Mouse (Mus musculus) midbrain, embryonic 16.5 days (tissue): ENCODE measurements at regions not wholly inside any gene's neighbourhood (a gene's known extent, or its start where the extent isn't known, plus 50 kb on each side); places are given as distances from the start of the nearest gene placed in this dataset.
"Not testable (repeated sequence)": the region's sequence is repeated elsewhere in the genome, so short reads cannot be mapped to it uniquely, and the experiment has no call there.

ENCODE experiments used
- ATAC-seq: fragments of 200-750 bp; cut with Nextera tagmentation; 2 replicates; pipeline ENCODE4 v1.8.0; 2017; ENCODE audit warnings: moderate TSS enrichment
- H3K27ac ChIP-seq: fragments of 300-500 bp; sonication (generic); 2 replicates; pipeline ENCODE4 v1.5.1; 2014; ENCODE audit warnings: mild to moderate bottlenecking, low read length, mixed read lengths
- H3K27me3 ChIP-seq: fragments of 300-500 bp; sonication (generic); 2 replicates; pipeline ENCODE4 v1.6.1; 2014; ENCODE audit warnings: low read depth, low read length, mixed read lengths; ENCODE audit not compliant: control insufficient read depth, insufficient read depth
- H3K36me3 ChIP-seq: fragments of 300-500 bp; sonication (generic); 2 replicates; pipeline ENCODE4 v1.6.1; 2014; ENCODE audit warnings: mild to moderate bottlenecking, low read length, moderate library complexity, mixed read lengths; ENCODE audit not compliant: control insufficient read depth, insufficient read depth
- H3K4me1 ChIP-seq: fragments of 300-500 bp; sonication (generic); 2 replicates; pipeline ENCODE4 v1.6.1; 2014; ENCODE audit warnings: mild to moderate bottlenecking, low read length, mixed read lengths; ENCODE audit not compliant: control insufficient read depth, insufficient read depth
- H3K4me2 ChIP-seq: fragments of 300-500 bp; sonication (generic); 2 replicates; pipeline ENCODE4 v1.6.1; 2014; ENCODE audit warnings: mild to moderate bottlenecking, low read length, mixed read lengths
- H3K4me3 ChIP-seq: fragments of 300-500 bp; sonication (generic); 2 replicates; pipeline ENCODE4 v1.5.1; 2014; ENCODE audit warnings: low read depth, mild to moderate bottlenecking, low read length, moderate library complexity, mixed read lengths
- H3K9ac ChIP-seq: fragments of 300-500 bp; sonication (generic); 2 replicates; pipeline ENCODE4 v1.6.1; 2014; ENCODE audit warnings: low read depth, low read length, mixed read lengths
- H3K9me3 ChIP-seq: fragments of 300-500 bp; sonication (generic); replicated peaks from 2 replicates; pipeline ENCODE4 v1.6.1; 2014; ENCODE audit warnings: mild to moderate bottlenecking, low read length, mixed read lengths; ENCODE audit not compliant: control insufficient read depth, poor library complexity, severe bottlenecking
- WGBS: fragments of 180-500 bp; shearing (Covaris S2); extraction: QIAGEN DNeasy Blood & Tissue Kit; methylation state at CpG from one replicate; pipeline ENCODE4 v1.1.7; 2014; 5-methylcytosine and 5-hydroxymethylcytosine counted together

DNA sequence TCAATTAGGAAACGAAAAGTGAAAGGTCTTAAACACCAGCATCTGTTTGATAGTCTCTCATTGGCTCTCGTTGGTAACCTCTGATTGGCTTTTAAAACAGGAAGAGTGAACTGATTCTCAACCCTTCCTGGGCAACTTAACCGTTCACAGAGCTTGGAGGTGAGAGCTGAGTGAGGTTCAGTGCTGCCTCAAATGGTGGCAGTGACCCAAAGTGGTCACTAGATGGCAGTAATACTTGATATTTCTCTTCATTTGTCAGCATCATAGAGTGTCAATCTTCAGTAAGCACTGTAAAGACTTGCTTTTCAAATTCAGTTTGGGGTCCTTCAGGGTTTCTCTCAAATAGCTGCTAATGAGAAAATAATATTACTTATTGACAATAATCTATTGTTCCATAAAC is 321.8 kb upstream of the Gdi2 start:
- H3K27ac ChIP-seq, H3K36me3 ChIP-seq, H3K9ac ChIP-seq, H3K9me3 ChIP-seq, H3K27me3 ChIP-seq, H3K4me2 ChIP-seq, H3K4me3 ChIP-seq, H3K4me1 ChIP-seq: not testable (repeated sequence)
- WGBS: 51% methylated on average over 3 of the region's 3 CpGs
- ATAC-seq: 0 out of 2 replicates have a peak, but pooled peaks have one; percentile 80

DNA sequence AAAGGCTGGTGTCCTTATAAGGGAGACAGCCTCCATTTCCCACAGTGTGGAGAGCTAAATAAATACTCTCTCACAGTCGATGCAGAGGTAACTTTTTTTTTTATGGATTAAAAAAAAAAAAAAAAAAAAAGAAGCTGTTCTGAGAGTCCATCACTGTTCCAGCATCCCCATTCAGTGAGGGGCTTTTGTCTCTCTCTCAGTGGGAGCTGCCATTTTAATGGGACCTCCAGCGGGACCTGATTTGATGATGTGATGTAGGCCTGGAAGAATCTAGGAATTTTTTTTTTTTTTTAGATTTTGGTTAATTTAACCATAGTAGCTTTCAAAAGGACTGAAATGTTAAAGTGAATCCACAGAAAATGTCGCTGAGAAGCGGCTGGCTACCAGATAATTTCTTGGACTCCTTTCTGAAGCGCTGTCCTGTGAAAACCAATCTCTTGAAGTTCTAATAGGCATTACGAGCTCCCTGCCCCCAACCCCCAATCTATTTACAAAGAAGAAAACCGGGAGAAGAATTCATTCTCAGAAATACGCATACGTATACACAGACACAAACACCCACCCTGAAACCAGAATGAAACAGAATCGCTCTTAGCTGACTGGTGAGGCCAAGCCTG is 316.8 kb upstream of the Gdi2 start:
- H3K9me3 ChIP-seq, ATAC-seq, H3K4me3 ChIP-seq, H3K36me3 ChIP-seq, H3K27ac ChIP-seq, H3K27me3 ChIP-seq, H3K4me1 ChIP-seq, H3K9ac ChIP-seq: not testable (repeated sequence)
- WGBS: 43% methylated on average over 10 of the region's 10 CpGs
- H3K4me2 ChIP-seq: peak overlapping the region; percentile 44

DNA sequence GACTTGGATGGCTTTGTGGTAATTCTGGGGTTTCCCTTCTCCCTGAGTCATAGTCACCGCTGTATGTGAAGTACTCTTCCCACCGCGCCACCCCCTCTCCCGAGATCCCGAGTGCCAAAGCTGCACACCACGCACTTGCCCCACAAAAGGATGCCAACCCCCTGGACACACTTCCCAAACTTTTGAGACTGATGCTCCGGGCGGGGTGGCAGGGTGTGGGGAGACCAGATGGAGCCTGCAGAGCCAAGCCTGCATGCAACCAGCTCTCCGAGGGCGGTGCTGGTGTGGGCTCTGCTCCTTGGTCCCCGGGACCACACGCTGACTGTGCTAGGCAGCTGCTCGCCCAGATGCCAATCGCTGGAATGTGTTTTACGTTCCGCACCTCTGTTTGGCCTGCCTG is 316.2 kb upstream of the Gdi2 start:
- no peak overlapping the region for H3K9ac ChIP-seq
- H3K4me2 ChIP-seq: peak overlapping the region; percentile 44
- no peaks in the 10 kb centered on the region for H3K4me1 ChIP-seq
- no peaks in the 10 kb centered on the region for H3K27me3 ChIP-seq
- no peak overlapping the region for H3K27ac ChIP-seq
- no peaks in the 10 kb centered on the region; the same call in 1 of the 2 replicates for H3K9me3 ChIP-seq
- H3K4me3 ChIP-seq: no peak overlapping the region; the same call in 1 of the 2 replicates
- no peaks in the 10 kb centered on the region for H3K36me3 ChIP-seq
- peak; percentile 64 for ATAC-seq
- WGBS: 51% methylated on average over 16 of the region's 16 CpGs

DNA sequence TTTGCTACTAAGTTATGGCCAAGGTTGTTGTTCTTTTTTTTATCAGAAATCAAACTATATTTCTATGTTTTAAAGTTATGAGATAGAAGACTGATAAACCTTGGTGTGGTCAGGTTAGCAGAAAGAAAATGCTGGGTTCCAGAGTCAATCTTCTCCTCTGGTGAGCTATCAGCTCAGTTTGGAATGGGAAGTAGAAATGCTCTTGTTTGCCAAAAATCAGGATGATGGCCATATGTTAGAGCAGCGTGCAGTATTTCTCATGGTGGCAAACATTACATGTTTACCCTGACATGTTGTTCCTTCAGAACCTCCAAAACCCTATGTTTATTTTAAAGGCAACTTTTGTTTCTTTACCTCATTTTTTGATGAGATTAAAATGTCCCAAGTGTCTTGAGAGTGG is 279.5 kb upstream of the Gdi2 start:
- Histone ChIP-seq H3K27me3 (no peaks in the 10 kb centered on the region), H3K36me3 (no peaks in the 10 kb centered on the region), H3K9ac (no peak overlapping the region), H3K27ac (no peak overlapping the region), H3K4me1 (no peaks in the 10 kb centered on the region), H3K4me2 (no peak overlapping the region), H3K9me3 (peaks cover 2% of the 10 kb centered on the region; the same call in 1 of the 2 replicates), H3K4me3 (no peak overlapping the region)
- ATAC-seq: no peak
- WGBS: 84% methylated on average over 1 of the region's 1 CpGs

DNA sequence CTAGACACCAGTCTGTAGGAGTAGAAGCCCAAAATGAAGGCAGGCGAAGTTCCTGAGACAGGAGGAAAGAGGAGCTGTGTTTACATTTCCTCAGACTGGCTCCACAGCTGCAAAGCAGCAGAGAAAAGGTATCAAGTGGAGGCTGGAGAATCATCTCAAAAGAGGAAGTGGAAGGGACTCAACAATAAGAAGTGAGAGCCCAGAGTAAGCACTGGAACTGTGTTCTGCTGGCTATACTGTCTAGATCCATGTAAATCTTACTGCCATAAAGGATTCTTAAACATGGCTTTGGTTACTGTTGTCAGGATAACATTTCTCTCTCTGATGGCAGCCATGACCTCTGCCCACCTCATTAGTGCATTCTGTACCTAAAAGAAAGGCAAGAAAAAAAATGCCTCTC is 261.7 kb upstream of the Gdi2 start:
- WGBS: 56% methylated on average over 1 of the region's 1 CpGs
- not testable (repeated sequence) for H3K36me3 ChIP-seq, H3K9ac ChIP-seq, H3K9me3 ChIP-seq, H3K4me2 ChIP-seq, ATAC-seq, H3K4me3 ChIP-seq, H3K27me3 ChIP-seq, H3K27ac ChIP-seq, H3K4me1 ChIP-seq
